Mouse (Mus musculus): ENCODE measurements around the gene Ccdc59.
A peak's percentile ranks its signal among the peaks of the same experiment; 100 is the strongest.

Ccdc59 gene

GRCm38 (mm10) chr10:105840928-105841888 is at the start of gene Ccdc59, which contains the start of gene Mettl25:
TSS of gene Ccdc59 (plus strand) at chr10:105841067.
TSS of gene Mettl25 (minus strand) at chr10:105841380.
- peak; percentile 93 for DNase-seq

- DNase-seq = no peak
Observed at GRCm38 (mm10) chr10:105793776-105794552, 46.9 kb upstream of the Ccdc59 start.

GRCm38 (mm10) chr10:105797250-105797924 is 43.5 kb upstream of the Ccdc59 start:
- DNase-seq = no peak

GRCm38 (mm10) chr10:105801147-105801546 is 39.7 kb upstream of the Ccdc59 start:
- DNase-seq = no peak

- no peak for DNase-seq
Observed at GRCm38 (mm10) chr10:105802132-105802531, 38.7 kb upstream of the Ccdc59 start.

GRCm38 (mm10) chr10:105803461-105803860 is 37.4 kb upstream of the Ccdc59 start:
- DNase-seq = no peak

GRCm38 (mm10) chr10:105806259-105807010 is 34.4 kb upstream of the Ccdc59 start:
- no peak for DNase-seq

GRCm38 (mm10) chr10:105834627-105835228 is 6.1 kb upstream of the Ccdc59 start:
- DNase-seq = no peak

GRCm38 (mm10) chr10:105842574-105842973 is 1.7 kb downstream of the Ccdc59 start:
- DNase-seq = no peak

- DNase-seq = no peak
Observed at GRCm38 (mm10) chr10:105850286-105850685, 9.4 kb downstream of the Ccdc59 start.

GRCm38 (mm10) chr10:105851136-105851535 is 10.3 kb downstream of the Ccdc59 start:
- DNase-seq = no peak

GRCm38 (mm10) chr10:105867312-105867711 is 26.4 kb downstream of the Ccdc59 start:
- no peak for DNase-seq
